Mouse (Mus musculus): Measurements from ENCODE around the gene Tet2. TPM values are rescaled to one million over a fixed set of nuclear protein-coding genes. Genes with fewer than 3 reads are reported as not detected.
"Not testable (repeated sequence)": the region's sequence is repeated elsewhere in the genome, so short reads cannot be mapped to it uniquely, and the experiment has no call there.

Gene Tet2
- polyA plus RNA-seq, 1 experiment from 2014 or later = 12.7 TPM

GRCm38 (mm10) chr3:133541000-133541399 lies 3.9 kb downstream of the Tet2 start:
- Histone ChIP-seq H3K27ac (ENCODE audit: low read depth, low read length) (no peak overlapping the region), H3K36me3 (ENCODE audit: control insufficient read depth, insufficient read depth, low read length) (0 out of 2 replicates have a peak, but pooled peaks cover 2% of the 10 kb centered on the region), H3K4me1 (ENCODE audit: control insufficient read depth, insufficient read depth, low read depth, low read length) (peaks cover 7% of the 10 kb centered on the region), H3K4me2 (ENCODE audit: low read length) (no peak overlapping the region), H3K9ac (ENCODE audit: low read depth, low read length) (no peak overlapping the region), H3K9me3 (ENCODE audit: control insufficient read depth, low read length) (no peaks in the 10 kb centered on the region; the same call in 1 of the 2 replicates), H3K4me3 (ENCODE audit: low read length) (no peak overlapping the region), H3K27me3 (replicated peaks; ENCODE audit: control insufficient read depth, insufficient read depth, low read length) (no peaks in the 10 kb centered on the region)
- no peak for ATAC-seq

- Histone ChIP-seq H3K4me2 (ENCODE audit: low read length) (no peak overlapping the region), H3K27me3 (replicated peaks; ENCODE audit: control insufficient read depth, insufficient read depth, low read length) (no peaks in the 10 kb centered on the region), H3K4me3 (ENCODE audit: low read length) (no peak overlapping the region), H3K9me3 (ENCODE audit: control insufficient read depth, low read length) (no peaks in the 10 kb centered on the region; the same call in 1 of the 2 replicates), H3K27ac (ENCODE audit: low read depth, low read length) (no peak overlapping the region), H3K9ac (ENCODE audit: low read depth, low read length) (no peak overlapping the region), H3K36me3 (ENCODE audit: control insufficient read depth, insufficient read depth, low read length) (0 out of 2 replicates have a peak, but pooled peaks cover 2% of the 10 kb centered on the region), H3K4me1 (ENCODE audit: control insufficient read depth, insufficient read depth, low read depth, low read length) (peaks cover 4% of the 10 kb centered on the region)
- WGBS = 62% methylated on average over 4 of the region's 4 CpGs
- ATAC-seq = no peak
Measured at GRCm38 (mm10) chr3:133539991-133540390, 4.9 kb downstream of the Tet2 start.

- not testable (repeated sequence) for H3K9ac ChIP-seq (ENCODE audit: low read depth, low read length); H3K27me3 ChIP-seq (replicated peaks; ENCODE audit: control insufficient read depth, insufficient read depth, low read length); H3K27ac ChIP-seq (ENCODE audit: low read depth, low read length); ATAC-seq; H3K4me3 ChIP-seq (ENCODE audit: low read length); H3K9me3 ChIP-seq (ENCODE audit: control insufficient read depth, low read length); H3K4me2 ChIP-seq (ENCODE audit: low read length); H3K36me3 ChIP-seq (ENCODE audit: control insufficient read depth, insufficient read depth, low read length)
- H3K4me1 ChIP-seq (ENCODE audit: control insufficient read depth, insufficient read depth, low read depth, low read length) = peaks cover 11% of the 10 kb centered on the region
- WGBS = 90% methylated on average over 4 of the region's 4 CpGs
Measured at GRCm38 (mm10) chr3:133538499-133538898, 6.4 kb downstream of the Tet2 start.

- no peak overlapping the region for H3K4me3 ChIP-seq (ENCODE audit: low read length)
- H3K27ac ChIP-seq (ENCODE audit: low read depth, low read length) = no peak overlapping the region
- H3K4me2 ChIP-seq (ENCODE audit: low read length) = no peak overlapping the region
- H3K4me1 ChIP-seq (ENCODE audit: control insufficient read depth, insufficient read depth, low read depth, low read length) = peaks cover 7% of the 10 kb centered on the region
- no peaks in the 10 kb centered on the region for H3K27me3 ChIP-seq (replicated peaks; ENCODE audit: control insufficient read depth, insufficient read depth, low read length)
- H3K36me3 ChIP-seq (ENCODE audit: control insufficient read depth, insufficient read depth, low read length) = 0 out of 2 replicates have a peak, but pooled peaks cover 2% of the 10 kb centered on the region
- 85% methylated on average over 6 of the region's 6 CpGs for WGBS
- H3K9me3 ChIP-seq (ENCODE audit: control insufficient read depth, low read length) = no peaks in the 10 kb centered on the region; the same call in 1 of the 2 replicates
- no peak for ATAC-seq
- no peak overlapping the region for H3K9ac ChIP-seq (ENCODE audit: low read depth, low read length)
Measured at GRCm38 (mm10) chr3:133535644-133536043, 9.3 kb downstream of the Tet2 start.

GRCm38 (mm10) chr3:133534066-133534465 lies 10.9 kb downstream of the Tet2 start:
- H3K36me3 ChIP-seq (ENCODE audit: control insufficient read depth, insufficient read depth, low read length) = 0 out of 2 replicates have a peak, but pooled peaks cover 2% of the 10 kb centered on the region
- peaks cover 7% of the 10 kb centered on the region for H3K4me1 ChIP-seq (ENCODE audit: control insufficient read depth, insufficient read depth, low read depth, low read length)
- no peak overlapping the region for H3K4me2 ChIP-seq (ENCODE audit: low read length)
- H3K27me3 ChIP-seq (replicated peaks; ENCODE audit: control insufficient read depth, insufficient read depth, low read length) = no peaks in the 10 kb centered on the region
- WGBS = 24% methylated on average over 6 of the region's 6 CpGs
- H3K9ac ChIP-seq (ENCODE audit: low read depth, low read length) = no peak overlapping the region
- no peaks in the 10 kb centered on the region; the same call in 1 of the 2 replicates for H3K9me3 ChIP-seq (ENCODE audit: control insufficient read depth, low read length)
- no peak overlapping the region for H3K27ac ChIP-seq (ENCODE audit: low read depth, low read length)
- no peak for ATAC-seq
- H3K4me3 ChIP-seq (ENCODE audit: low read length) = no peak overlapping the region

GRCm38 (mm10) chr3:133533272-133533995 lies 11.5 kb downstream of the Tet2 start:
- Histone ChIP-seq H3K27me3 (replicated peaks; ENCODE audit: control insufficient read depth, insufficient read depth, low read length) (no peaks in the 10 kb centered on the region), H3K27ac (ENCODE audit: low read depth, low read length) (no peak overlapping the region), H3K36me3 (ENCODE audit: control insufficient read depth, insufficient read depth, low read length) (no peaks in the 10 kb centered on the region), H3K4me3 (ENCODE audit: low read length) (no peak overlapping the region), H3K4me2 (ENCODE audit: low read length) (no peak overlapping the region), H3K9ac (ENCODE audit: low read depth, low read length) (no peak overlapping the region), H3K9me3 (ENCODE audit: control insufficient read depth, low read length) (no peaks in the 10 kb centered on the region), H3K4me1 (ENCODE audit: control insufficient read depth, insufficient read depth, low read depth, low read length) (peaks cover 7% of the 10 kb centered on the region)
- no peak for ATAC-seq
- WGBS = 58% methylated on average over 11 of the region's 11 CpGs

- WGBS = 63% methylated on average over 3 of the region's 3 CpGs
Measured at GRCm38 (mm10) chr3:133532806-133533205, 12.1 kb downstream of the Tet2 start.

GRCm38 (mm10) chr3:133532252-133532651 lies 12.7 kb downstream of the Tet2 start:
- no peak overlapping the region for H3K4me3 ChIP-seq (ENCODE audit: low read length)
- no peak overlapping the region for H3K4me2 ChIP-seq (ENCODE audit: low read length)
- no peaks in the 10 kb centered on the region for H3K9me3 ChIP-seq (ENCODE audit: control insufficient read depth, low read length)
- no peaks in the 10 kb centered on the region for H3K27me3 ChIP-seq (replicated peaks; ENCODE audit: control insufficient read depth, insufficient read depth, low read length)
- H3K27ac ChIP-seq (ENCODE audit: low read depth, low read length) = no peak overlapping the region
- WGBS = 83% methylated on average over 6 of the region's 6 CpGs
- no peak for ATAC-seq
- peaks cover 7% of the 10 kb centered on the region for H3K4me1 ChIP-seq (ENCODE audit: control insufficient read depth, insufficient read depth, low read depth, low read length)
- no peak overlapping the region for H3K9ac ChIP-seq (ENCODE audit: low read depth, low read length)
- H3K36me3 ChIP-seq (ENCODE audit: control insufficient read depth, insufficient read depth, low read length) = no peaks in the 10 kb centered on the region

More at GRCm38 (mm10) chr3:133532806-133533205, 12.1 kb downstream of the Tet2 start:
- Histone ChIP-seq H3K36me3 (ENCODE audit: control insufficient read depth, insufficient read depth, low read length) (no peaks in the 10 kb centered on the region), H3K9me3 (ENCODE audit: control insufficient read depth, low read length) (no peaks in the 10 kb centered on the region), H3K4me2 (ENCODE audit: low read length) (no peak overlapping the region), H3K4me1 (ENCODE audit: control insufficient read depth, insufficient read depth, low read depth, low read length) (peaks cover 7% of the 10 kb centered on the region), H3K9ac (ENCODE audit: low read depth, low read length) (no peak overlapping the region), H3K4me3 (ENCODE audit: low read length) (no peak overlapping the region), H3K27me3 (replicated peaks; ENCODE audit: control insufficient read depth, insufficient read depth, low read length) (no peaks in the 10 kb centered on the region), H3K27ac (ENCODE audit: low read depth, low read length) (no peak overlapping the region)
- no peak for ATAC-seq

GRCm38 (mm10) chr3:133531101-133531500 lies 13.8 kb downstream of the Tet2 start:
- Histone ChIP-seq H3K4me2 (ENCODE audit: low read length) (no peak overlapping the region), H3K27ac (ENCODE audit: low read depth, low read length) (no peak overlapping the region), H3K4me1 (ENCODE audit: control insufficient read depth, insufficient read depth, low read depth, low read length) (peaks cover 7% of the 10 kb centered on the region), H3K9ac (ENCODE audit: low read depth, low read length) (no peak overlapping the region), H3K4me3 (ENCODE audit: low read length) (no peak overlapping the region), H3K27me3 (replicated peaks; ENCODE audit: control insufficient read depth, insufficient read depth, low read length) (no peaks in the 10 kb centered on the region), H3K36me3 (ENCODE audit: control insufficient read depth, insufficient read depth, low read length) (peaks cover 2% of the 10 kb centered on the region; the same call in 1 of the 2 replicates), H3K9me3 (ENCODE audit: control insufficient read depth, low read length) (no peaks in the 10 kb centered on the region)
- 81% methylated on average over 2 of the region's 2 CpGs for WGBS
- no peak for ATAC-seq
